Mouse (Mus musculus) inflammation-experienced regulatory T-cells, adult 6 months (primary cell): ENCODE results near the gene Gm8764. TPM values are rescaled to one million over a fixed set of nuclear protein-coding genes. Genes with fewer than 3 reads are reported as not detected.
"Not testable (repeated sequence)": the region's sequence is repeated elsewhere in the genome, so short reads cannot be mapped to it uniquely, and the experiment has no call there.

Experiments
- ATAC-seq: one replicate; pipeline ENCODE4 v1.8.0; 2017
- polyA plus RNA-seq, 3 experiments: library from polyadenylated mRNA; unstranded; fragments of 100-300 nt; shearing (Covaris generic); gene quantifications; one replicate each; pipeline ENCODE4 v1.2.1; 2017

The Gm8764 gene
- not detected for polyA plus RNA-seq

- ATAC-seq, result not testable (repeated sequence)
These were observed at the start of gene Gm8764 for GRCm38 (mm10) chr10:104159706-104160105. Gm8764 (plus strand) TSS chr10:104160006.

GRCm38 (mm10) chr10:104110044-104110443 lies 49.8 kb upstream of the Gm8764 start:
- no peak for ATAC-seq

- ATAC-seq, result no peak
These were observed 41.5 kb upstream of the Gm8764 start for GRCm38 (mm10) chr10:104118312-104118711.

- ATAC-seq, result not testable (repeated sequence)
These were observed 17.1 kb upstream of the Gm8764 start, which contains the start of gene Gm21293 for GRCm38 (mm10) chr10:104142687-104143086. Gm21293 (plus strand) TSS chr10:104142987.

GRCm38 (mm10) chr10:104151197-104151596 lies 8.6 kb upstream of the Gm8764 start, which contains the start of gene Gm6763:
Gm6763 (plus strand) TSS chr10:104151497.
- not testable (repeated sequence) for ATAC-seq

GRCm38 (mm10) chr10:104168215-104168614 lies 8.4 kb downstream of the Gm8764 start, which contains the start of gene Gm21304:
Gm21304 (plus strand) TSS chr10:104168515.
- ATAC-seq, result not testable (repeated sequence)

- not testable (repeated sequence) for ATAC-seq
These were observed 16.9 kb downstream of the Gm8764 start, which contains the start of gene Gm21312 for GRCm38 (mm10) chr10:104176724-104177123. Gm21312 (plus strand) TSS chr10:104177024.

- ATAC-seq, result not testable (repeated sequence)
These were observed 25.4 kb downstream of the Gm8764 start, which contains the start of gene Gm20765 for GRCm38 (mm10) chr10:104185233-104185632. Gm20765 (plus strand) TSS chr10:104185533.

- not testable (repeated sequence) for ATAC-seq
These were observed 33.9 kb downstream of the Gm8764 start, which contains the start of gene Gm4340 for GRCm38 (mm10) chr10:104193742-104194141. Gm4340 (plus strand) TSS chr10:104194042.

GRCm38 (mm10) chr10:104209655-104210054 lies 49.8 kb downstream of the Gm8764 start:
- no peak for ATAC-seq

GRCm38 (mm10) chr10:104210268-104210990 lies 50.6 kb downstream of the Gm8764 start:
- ATAC-seq, result no peak

Other genes starting within 250 kb of the Gm8764 start
- gene Gm21293, start 17.0 kb upstream of the Gm8764 start, polyA plus RNA-seq, result not detected
- not detected for gene Gm6763, start 8.5 kb upstream of the Gm8764 start, polyA plus RNA-seq
- gene Gm21304, start 8.5 kb downstream of the Gm8764 start, polyA plus RNA-seq, result not detected
- gene Gm21312, start 17.0 kb downstream of the Gm8764 start, polyA plus RNA-seq, result not detected
- not detected for gene Gm20765, start 25.5 kb downstream of the Gm8764 start, polyA plus RNA-seq
- gene Gm4340, start 34.0 kb downstream of the Gm8764 start, polyA plus RNA-seq, result not detected